Mouse (Mus musculus) kidney, adult 2 months (tissue): ENCODE measurements at regions not wholly inside any gene's neighbourhood (a gene's known extent, or its start where the extent isn't known, plus 50 kb on each side); places are given as distances from the start of the nearest gene placed in this dataset.

Experiments used
- CTCF ChIP-seq: fragments of 200-500 bp; conservative IDR thresholded peaks from 2 replicates; pipeline ENCODE4 v1.5.1; 2011; ENCODE audit warnings: low read depth, mild to moderate bottlenecking, control low read depth, low read length, moderate library complexity, mixed read lengths; ENCODE audit not compliant: insufficient read depth, insufficient read length
- POLR2A ChIP-seq: fragments of 200-500 bp; IDR thresholded peaks from one replicate; pipeline ENCODE4 v1.6.1; 2011; ENCODE audit warnings: low read depth, low read length, control low read depth

DNA sequence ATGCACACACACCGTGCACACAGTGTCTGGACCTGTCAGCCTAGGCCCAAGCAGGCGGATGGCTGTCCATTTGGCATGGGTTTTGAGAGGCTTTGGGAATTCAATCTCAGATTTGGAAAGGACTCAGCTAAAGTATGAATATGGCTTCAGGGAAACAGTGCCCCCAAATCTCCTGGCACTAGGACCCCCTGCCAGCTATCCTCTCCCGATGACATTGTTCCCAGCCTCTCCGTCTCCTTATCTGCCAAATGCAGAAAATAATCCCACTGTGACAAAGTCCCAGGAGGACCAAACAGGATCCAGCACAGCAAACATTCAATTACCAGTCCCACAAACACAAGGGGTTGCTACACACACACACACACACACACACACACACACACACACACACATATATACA is 141.9 kb upstream of the Tle3 start:
- TF ChIP-seq CTCF (no peak), POLR2A (no peak)
